Mouse (Mus musculus) E14TG2a.4 (cell line): ENCODE measurements at regions not wholly inside any gene's neighbourhood (a gene's known extent, or its start where the extent isn't known, plus 50 kb on each side); places are given as distances from the start of the nearest gene placed in this dataset.

Experiments
- CTCF ChIP-seq: conservative IDR thresholded peaks from 2 replicates; pipeline ENCODE4 v1.5.1; 2014; ENCODE audit warnings: low read length
- POU5F1 ChIP-seq: IDR thresholded peaks from 2 replicates; pipeline ENCODE4 v1.6.1; 2014; ENCODE audit warnings: low read length, borderline replicate concordance

GRCm38 (mm10) chr6:31640745-31641144 lies 77.0 kb upstream of the Podxl start:
- no peak for TF ChIP-seq CTCF
- TF ChIP-seq POU5F1: no peak
